Mouse (Mus musculus): ENCODE results near the gene Rinl. TPM values are rescaled to one million over a fixed set of nuclear protein-coding genes. Genes with fewer than 3 reads are reported as not detected.

The Rinl gene
- total RNA-seq, 2 experiments from 2014 or later = 2.6 to 3.2 TPM

DNA sequence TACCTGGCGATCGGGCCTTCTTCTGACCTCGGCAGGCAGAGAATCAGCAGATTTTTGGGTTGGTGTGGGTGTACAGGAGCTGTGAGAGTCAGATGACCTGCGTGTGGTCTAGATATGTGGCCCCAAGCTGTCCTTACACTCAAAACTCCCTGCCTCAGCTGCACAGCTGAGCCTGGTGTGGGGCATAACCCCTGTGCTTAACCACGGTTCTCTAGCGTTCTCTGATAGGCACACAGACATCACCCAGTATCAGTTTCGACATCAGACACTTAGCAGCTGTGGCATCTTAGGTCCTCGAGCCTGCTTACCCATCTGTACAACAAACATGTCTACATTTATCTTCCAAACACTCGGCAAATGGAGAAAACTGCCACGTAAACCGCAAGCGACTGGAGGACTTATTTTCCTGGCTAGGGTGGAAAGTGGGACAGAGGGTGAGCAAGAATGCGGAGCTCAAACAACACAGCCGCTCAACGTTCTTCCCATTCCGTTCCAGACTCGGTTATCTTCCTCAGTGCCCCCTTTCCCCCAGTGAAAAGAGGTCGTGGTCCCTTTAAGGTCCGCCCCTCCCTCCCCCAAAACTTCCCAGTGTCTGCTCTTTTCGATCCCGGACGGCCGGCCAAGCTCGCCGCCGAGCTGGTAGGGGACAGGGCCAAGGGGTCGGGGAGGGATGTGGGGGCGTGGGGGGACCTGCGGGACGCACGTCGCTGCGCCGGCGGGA is 19.6 kb downstream of the Rinl start, which contains the start of gene Hnrnpl:
TSS of gene Hnrnpl (plus strand) at position 321 of the 721 bp plus-strand sequence.
- peak in 1 of 2 experiments; percentile 41 for DNase-seq (ENCODE audit: low spot score in 2 of 2)

DNA sequence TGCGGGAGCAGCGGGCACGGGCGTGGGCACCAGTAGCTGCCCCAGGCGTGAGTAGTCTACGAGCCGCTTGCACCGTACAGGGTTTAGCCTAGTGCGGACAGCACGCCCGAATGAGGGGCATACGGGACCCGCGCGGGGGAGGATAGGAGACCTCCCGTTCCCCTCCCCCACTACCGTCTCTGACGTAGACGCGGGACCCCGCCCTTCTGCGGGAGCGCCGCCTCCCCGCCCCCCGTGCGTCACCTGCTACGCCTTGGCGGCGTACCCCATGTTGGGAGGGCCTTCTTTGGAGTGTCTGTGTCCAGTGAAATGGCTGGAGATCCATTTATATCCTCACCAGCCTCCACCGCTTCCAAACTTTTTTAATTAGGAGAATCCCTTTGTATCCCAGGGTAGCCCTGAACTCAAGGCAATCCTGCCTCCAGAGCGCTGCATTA is 20.2 kb downstream of the Rinl start:
- peak; percentile 98 for DNase-seq (ENCODE audit: low spot score in 2 of 2)

DNA sequence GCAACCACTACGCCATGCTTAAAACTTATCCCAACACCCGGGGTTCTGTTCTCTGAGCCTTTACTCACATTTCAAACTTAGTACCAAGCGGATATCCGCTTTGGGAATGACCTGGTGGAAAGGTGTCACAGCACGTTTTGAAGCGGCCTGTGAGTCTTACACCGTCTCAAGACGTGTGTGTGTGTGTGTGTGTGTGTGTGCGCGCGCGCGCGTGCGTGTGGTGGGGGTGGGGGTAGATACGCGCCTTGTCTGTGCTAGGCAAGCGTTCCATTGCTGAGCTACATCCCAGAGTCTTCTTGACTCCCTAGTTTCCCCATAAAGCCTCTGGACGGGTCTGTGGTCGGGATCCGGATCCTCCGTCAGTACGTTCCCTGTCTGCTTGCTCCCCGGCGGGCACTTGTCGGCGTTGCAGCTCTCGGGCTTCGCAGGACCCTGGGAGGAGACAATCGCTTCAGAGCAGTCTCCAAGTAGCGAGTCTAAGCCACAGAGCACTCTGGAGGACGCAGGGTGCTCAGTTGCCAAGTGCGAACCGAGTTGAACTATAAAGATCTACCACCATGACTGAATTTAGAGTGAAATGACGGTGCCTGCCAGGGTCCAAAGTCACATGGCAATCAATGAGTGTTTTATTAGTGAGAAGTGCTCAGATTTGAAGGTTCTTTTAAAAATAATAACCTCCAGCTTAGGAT is 20.8 kb downstream of the Rinl start:
- peak; percentile 57 to 59 for DNase-seq (ENCODE audit: low spot score in 2 of 2)

DNA sequence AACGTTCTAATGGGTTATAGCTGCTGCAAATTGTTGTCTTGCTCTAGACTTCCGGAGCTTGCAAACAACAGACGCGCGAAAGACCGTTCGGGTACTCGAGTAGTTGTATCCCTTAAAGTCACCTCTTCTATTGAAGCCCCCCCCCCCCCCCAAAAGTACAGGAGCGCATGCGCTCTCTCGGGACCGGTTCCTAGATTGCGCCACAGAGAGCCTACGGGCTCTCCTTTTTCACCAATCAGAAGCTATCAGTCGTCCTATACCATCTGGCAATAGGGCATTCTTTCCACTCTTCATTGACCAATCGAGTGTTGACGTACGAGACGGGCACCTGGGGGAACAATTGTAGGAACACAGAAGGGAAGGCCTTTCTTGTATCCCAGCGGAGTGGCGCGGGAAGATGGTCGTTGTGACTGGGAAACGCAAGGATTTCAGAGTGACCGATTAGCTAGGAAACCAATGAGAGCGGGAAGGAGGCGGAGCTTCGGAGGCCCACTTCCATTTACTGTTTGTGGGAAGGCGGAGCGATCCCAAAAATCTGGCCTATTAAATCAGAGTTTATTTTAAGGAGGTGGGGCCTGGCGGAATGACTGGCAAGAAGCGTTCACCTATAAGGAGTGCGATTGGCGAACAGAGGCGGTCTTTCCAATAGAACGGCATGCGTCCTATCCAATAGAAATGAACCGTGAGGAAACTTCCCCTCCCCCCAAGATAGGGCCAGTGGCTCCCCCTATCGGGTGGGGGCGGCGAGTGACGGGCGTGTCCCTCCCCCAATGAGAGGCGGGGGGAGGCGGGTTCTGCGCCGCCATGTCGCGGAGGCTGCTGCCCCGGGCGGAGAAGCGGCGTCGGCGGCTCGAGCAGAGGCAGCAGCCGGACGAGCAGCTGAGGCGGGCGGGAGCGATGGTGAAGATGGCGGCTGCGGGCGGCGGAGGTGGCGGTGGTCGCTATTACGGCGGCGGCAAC is 21.6 kb downstream of the Rinl start:
- DNase-seq (ENCODE audit: low spot score in 2 of 2) = peak; percentile 99

DNA sequence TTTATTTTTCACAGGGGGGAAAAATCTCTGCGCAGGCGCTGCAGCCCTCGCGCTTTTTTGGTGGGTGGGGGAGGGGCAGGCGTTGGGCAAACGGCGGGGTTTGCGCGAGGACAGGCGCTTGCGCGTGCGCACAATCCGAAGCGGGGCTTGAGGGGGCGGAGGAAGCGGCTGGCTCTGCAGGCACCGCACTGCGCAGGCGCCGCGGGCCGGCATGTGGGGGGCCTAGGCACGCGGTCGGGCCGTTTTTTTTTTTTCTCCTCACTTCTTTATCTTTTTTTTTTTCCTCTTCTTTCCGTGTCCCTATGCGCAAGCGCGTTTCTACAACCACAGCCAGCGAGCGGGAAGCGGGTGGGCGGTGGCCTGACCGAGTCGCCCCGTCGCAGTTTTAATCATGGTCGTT is 22.5 kb downstream of the Rinl start:
- DNase-seq (ENCODE audit: low spot score in 2 of 2) = peak; percentile 89 to 93

DNA sequence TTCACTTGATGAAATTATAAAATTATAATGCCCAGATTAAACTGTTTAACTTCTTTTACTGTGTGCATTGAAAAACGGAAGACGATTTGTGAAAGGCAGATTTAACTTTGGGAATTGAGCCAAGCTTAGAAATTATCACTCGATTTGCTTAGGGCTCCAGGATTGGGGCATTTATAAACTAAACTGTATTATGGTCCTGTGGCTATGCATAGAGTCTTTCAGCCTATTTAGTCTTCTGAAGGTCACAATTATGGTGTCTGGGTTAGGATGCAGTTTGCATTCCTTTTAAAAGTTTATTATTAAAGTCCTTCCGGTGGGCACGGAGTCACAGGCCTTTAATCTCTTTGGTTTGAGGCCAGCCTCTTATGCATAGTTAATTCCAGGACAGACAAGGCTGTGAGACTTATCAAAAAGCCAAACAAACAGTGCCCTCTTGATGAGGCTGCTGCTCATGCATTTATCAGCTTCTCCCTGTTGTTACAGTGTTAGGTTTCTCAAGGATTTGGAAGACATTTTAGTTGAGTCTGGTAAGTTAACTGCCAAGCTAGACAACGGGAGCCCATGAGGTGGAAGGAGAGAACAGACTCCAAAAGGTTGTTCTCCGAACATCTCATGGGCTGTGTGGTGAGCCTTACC is 23.0 kb downstream of the Rinl start:
- no peak for DNase-seq (ENCODE audit: low spot score in 2 of 2)

DNA sequence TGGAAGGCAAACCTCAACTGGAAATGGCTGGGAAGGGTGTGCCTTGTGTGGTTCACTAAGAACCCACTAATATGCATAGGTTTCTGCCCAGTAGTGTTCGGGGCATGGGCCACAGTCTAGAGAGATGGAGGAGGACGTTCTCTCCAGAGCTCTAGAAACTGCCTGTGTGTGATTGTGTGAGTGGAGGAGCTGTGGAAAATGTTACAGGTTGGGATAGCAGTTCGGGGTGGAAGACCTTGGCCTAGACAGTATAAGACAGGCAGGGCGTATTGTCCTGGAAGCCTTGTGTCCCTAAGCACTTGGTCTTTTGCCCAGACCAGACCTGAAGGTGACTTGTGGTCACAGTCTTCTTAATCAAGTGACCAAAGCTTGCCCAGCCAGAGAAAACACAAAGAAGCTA is 23.7 kb downstream of the Rinl start:
- no peak for DNase-seq (ENCODE audit: low spot score in 2 of 2)

DNA sequence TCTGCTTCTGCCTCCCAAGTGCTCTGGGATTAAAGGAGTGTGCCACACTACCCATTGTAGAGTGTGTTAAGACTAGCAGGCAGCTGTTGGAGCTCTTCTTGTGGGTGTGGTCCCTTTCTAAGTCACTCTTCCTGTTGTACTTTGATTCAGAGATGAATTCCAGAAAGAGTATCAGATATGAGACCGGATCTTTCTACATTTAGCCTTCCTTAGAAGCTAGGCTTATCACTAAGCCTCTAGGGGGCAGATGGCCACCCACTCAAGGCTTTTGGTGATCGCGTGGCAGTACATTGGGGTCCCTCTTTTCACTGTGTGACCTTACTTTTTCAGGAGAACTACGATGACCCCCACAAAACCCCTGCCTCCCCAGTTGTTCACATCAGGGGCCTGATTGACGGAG is 24.2 kb downstream of the Rinl start:
- DNase-seq (ENCODE audit: low spot score in 2 of 2) = no peak

DNA sequence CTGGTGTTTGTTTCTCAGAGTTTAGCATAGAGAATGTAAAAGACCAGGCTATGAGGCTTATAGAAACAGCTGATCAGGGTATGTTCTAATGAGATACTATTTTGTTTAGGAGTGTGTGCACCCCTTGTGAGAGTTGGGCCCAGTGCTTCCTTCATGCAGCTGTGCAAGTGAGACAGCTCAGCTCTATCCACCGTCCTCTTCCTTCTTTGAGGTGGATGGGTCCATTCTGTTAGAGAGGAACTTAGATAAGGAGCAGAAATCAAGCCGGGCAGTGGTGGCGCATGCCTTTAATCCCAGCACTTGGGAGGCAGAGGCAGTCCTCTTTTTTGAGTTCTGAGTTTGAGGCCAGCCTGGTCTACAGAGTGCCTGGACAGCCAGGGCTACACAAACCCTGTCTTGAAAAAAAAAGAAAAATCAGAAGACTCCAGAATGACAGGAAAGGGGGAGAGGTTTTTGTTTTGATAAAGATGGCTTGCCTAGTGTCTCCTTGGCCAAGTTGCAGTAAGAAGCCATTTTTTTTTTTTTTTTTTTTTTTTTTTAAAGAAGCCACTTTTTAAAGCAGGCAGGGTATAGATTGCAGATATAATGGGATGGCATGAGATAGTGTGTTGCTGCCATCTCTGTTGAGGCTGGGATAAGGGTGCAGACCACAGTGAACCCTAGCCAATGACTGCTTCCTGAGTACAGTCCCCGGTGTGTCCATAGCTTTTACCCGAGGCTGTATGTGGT is 25.7 kb downstream of the Rinl start:
- DNase-seq (ENCODE audit: low spot score in 2 of 2) = no peak

DNA sequence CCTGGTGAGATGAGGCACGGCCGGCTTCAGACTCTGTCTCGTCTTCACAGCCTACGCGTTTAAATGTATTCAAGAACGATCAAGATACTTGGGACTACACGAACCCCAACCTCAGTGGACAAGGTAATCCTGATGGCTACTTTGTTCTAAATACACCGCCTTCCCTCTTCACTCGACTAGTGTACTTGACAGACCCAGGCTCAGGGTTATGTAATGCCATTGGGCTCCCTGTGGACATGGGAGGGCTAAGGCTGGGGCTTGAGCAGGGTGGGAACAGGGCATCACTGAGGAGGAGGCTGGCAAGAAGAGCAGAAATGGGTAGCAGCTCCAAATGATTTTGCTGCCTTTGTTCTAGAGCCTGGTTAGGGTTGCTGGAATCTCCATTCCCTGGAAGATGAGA is 26.5 kb downstream of the Rinl start:
- DNase-seq (ENCODE audit: low spot score in 2 of 2) = no peak

DNA sequence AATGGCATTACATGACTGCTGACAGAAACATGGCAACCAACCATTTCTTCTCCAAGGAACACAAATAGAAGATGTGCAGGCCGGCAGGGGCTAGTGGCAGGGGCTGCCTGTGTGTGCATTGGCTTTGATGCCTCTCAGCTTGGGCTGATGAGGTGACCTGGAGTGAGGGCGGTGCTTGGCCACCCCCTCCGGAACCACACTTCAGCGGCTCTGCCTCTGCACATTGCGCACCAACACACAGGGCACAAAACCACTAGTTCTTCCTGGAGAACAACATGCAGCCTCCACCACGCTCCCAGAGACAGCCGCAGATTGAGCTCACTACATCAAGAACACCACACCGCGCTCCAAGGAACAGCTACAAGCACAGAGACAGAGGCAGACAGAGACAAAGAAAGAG is 27.4 kb downstream of the Rinl start:
- no peak for DNase-seq (ENCODE audit: low spot score in 2 of 2)

DNA sequence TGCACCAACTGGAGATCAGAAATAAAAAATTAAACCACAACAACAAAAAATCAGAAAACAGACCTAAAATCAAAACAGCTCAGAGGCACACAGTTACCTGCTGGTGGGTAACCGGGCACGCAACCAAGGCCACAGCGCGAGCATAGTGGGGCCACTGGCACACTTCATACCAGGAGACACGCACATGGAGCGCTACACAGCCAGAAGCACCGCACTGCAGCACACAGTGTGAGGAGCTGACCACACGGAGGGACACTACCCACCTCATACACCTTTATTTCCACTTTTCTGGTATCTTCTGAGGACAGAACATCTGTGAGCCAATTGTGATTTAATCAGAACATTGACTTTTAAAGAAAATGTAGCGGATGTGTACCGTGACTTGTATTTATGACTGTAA is 28.2 kb downstream of the Rinl start:
- no peak for DNase-seq (ENCODE audit: low spot score in 2 of 2)

DNA sequence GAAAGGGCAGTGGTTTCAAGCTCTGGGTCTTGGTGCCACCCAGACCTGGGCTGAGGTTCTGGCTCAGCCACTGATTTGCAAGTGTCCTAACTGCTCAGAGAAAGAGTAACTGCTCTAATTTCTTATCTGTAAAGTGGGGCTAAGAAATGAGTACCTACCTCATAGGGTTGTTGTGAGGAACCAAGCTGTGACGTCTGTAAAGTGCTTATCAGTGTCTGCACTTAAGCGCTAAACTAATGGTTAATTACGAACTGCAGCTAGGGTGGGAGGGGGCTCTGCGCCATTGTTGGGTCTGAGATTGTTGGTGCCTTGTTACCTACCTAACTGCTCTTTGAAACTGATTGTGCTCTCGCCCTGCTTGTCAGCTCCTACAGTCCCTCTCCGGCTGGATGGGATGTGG is 28.8 kb downstream of the Rinl start:
- DNase-seq (ENCODE audit: low spot score in 2 of 2) = no peak

DNA sequence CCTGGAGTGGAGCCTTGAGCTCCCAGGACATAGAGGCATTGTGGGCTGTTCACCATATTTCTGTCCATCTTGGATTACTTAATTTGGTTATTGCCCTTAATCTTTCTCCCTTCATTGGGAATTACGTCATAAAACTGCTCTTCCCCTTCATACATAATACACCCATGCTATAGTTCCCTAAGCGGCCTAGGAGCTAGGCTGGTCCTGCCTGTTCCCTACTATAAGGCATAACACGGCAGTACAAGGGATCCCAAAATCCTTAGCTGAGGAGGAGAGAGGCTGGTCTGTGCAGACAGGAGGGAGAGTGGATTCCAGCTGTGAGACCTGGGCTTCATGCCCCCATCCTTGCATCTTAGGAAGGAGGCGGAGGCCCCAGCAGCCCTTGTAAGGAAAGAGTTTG is 29.2 kb downstream of the Rinl start:
- DNase-seq (ENCODE audit: low spot score in 2 of 2) = no peak

DNA sequence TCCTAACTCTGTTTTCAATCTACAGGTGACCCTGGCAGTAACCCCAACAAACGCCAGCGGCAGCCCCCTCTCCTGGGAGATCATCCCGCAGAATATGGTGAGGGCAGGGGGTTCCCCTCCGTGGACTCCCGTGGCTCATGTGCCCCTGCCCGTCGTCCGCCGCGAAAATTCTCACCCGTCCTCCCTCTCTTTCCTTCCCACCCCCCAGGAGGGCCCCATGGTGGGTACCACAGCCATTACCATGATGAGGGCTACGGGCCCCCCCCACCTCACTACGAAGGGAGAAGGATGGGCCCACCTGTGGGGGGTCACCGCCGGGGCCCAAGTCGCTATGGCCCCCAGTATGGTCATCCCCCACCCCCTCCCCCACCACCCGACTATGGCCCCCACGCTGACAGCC is 29.7 kb downstream of the Rinl start:
- no peak for DNase-seq (ENCODE audit: low spot score in 2 of 2)

DNA sequence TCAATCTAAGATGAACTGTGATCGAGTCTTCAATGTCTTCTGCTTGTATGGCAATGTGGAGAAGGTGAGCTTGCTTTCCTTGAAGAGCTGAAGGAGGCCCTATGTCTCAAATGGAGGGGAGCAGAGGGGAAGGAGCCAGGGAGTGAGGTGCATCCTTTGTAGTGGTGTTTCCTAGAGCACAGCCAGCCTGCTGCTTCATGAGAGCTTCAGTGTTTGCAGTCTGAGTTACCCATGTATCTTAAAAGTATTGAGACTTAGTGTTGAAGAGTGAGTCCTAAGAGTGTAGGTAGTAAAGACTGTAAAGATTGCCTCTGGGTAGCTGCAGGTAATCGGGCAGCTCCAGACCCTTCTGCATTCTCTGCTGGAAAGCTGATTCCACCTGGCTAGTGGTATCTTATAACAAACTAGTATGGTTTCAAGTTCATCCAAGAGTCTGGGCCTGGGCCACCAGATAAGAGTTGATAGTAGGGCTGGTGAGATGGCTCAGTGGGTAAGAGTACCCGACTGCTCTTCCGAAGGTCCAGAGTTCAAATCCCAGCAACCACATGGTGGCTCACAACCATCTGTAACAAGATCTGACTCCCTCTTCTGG is 30.2 kb downstream of the Rinl start:
- no peak for DNase-seq (ENCODE audit: low spot score in 2 of 2)

DNA sequence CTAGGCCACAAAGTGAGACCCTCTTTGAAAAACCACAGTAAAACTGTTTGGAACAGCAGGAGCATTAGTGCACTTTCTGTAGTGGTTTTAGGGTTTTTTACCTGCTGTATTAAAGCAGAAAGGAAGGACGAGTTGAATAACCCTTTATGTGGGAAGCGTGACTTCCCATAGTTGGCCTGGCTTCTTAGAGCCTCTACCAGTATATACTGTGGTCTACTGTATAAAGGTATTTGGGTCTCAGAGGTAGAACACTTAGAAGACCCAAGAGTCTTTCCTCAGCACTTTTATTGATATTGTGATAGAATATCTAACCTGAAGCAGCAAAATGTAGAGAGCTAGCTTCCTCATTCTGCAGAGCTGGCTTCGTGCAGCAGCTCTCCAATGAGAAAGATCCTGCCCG is 30.8 kb downstream of the Rinl start:
- DNase-seq (ENCODE audit: low spot score in 2 of 2) = no peak

DNA sequence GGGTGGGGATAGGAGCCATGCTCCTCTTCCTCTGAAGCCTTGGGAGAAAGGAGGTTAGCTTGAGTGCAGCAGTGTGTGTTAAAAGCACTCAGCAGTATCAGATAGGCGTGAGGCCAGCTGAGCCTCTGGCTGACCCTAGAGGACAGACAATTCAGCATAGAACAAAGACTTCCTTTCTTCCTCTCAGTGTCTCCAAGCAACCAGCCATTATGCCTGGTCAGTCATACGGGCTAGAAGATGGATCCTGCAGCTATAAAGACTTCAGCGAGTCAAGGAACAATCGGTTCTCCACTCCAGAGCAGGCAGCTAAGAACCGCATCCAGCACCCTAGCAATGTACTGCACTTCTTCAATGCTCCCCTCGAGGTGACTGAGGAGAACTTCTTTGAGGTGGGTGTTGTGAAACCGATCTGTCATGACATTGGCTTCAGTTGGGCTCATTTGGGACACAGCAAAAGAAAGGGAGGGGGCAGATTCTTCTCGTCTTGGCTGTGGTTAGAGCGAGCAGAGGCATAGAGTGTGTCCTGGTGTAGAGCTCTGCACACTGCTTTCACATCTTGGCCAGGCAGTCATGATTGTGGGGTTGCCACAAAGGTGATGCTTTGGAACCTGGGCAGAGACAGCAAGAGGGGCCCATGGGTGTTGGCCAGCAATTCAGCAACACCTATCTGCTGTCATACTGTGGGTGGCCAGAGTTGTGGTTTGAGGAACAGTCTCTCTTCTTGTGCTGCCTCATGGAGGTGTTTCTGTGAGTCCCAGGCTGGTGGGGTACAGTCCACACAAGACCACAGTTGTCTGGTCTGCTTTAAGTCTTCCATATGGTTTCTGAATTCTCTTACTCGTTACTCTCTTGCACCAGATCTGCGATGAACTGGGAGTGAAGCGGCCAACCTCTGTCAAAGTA is 31.8 kb downstream of the Rinl start:
- no peak for DNase-seq (ENCODE audit: low spot score in 2 of 2)

DNA sequence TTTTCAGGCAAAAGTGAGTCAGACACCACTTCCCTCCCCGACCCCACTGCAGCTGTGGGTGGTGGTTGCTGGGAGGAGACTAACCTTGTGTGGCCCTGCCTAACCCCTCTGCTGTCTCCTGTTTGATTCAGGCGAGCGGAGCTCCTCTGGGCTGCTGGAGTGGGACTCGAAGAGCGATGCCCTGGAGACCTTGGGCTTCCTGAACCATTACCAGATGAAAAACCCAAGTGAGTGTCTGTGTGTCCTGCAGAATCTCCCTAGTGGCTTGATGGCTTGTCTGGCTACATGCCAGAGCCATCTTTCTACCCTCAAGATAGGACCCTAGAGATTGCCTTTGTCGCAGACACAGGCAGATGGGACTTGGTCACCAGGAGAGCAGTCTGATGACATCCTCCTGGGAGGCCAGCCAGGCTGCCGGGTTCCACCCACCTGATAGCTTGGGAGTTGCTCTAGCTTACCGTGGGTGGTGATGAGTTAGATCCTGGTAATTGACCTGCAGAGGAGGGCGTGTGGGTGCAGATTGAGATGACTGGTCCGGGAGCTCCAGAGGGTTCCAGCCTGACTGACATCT is 32.6 kb downstream of the Rinl start:
- peak in 1 of 2 experiments; percentile 45 for DNase-seq (ENCODE audit: low spot score in 2 of 2)

Data from adrenal gland, adult 18-20 months (tissue).